Mouse (Mus musculus): ENCODE data around the gene Bicc1. TPM values are rescaled to one million over a fixed set of nuclear protein-coding genes. Genes with fewer than 3 reads are reported as not detected.
"Not testable (repeated sequence)": the region's sequence is repeated elsewhere in the genome, so short reads cannot be mapped to it uniquely, and the experiment has no call there.

The Bicc1 gene
- polyA plus RNA-seq, 1 experiment from 2014 or later: 6.4 TPM

DNA sequence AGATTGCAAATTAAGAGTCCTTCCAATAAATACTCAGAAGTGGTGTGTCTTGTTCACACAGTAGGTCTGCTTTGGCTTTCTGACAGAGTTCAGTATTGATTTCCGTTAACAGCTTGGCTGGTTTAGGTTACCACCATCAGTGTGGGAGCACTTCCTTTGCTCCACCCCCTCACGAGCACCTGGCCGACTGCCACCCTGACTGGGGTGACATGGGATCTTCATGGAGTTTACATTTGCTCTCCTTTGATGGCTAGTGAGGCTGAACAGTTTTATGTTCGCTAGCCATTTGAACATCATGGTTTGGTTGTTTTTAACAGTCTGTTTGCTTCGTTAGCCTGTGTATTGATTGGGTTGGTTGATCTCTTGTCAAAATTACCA, 206.7 kb downstream of the Bicc1 start:
- H3K4me2 ChIP-seq (replicated peaks; ENCODE audit: low read depth): no peak overlapping the region
- H3K36me3 ChIP-seq (ENCODE audit: control insufficient read depth, insufficient read depth): no peaks in the 10 kb centered on the region
- no peak overlapping the region for H3K4me3 ChIP-seq (ENCODE audit: low read depth, low read length)
- ATAC-seq: no peak
- no peak for TF ChIP-seq CTCF (IDR thresholded peaks at IDR 0.05; ENCODE audit: low read depth)
- H3K9ac ChIP-seq (ENCODE audit: low read depth, low read length): no peak overlapping the region
- no peaks in the 10 kb centered on the region for H3K27me3 ChIP-seq (replicated peaks; ENCODE audit: control insufficient read depth, insufficient read depth, low read length)
- 73% methylated on average over 5 of the region's 5 CpGs for WGBS
- no peaks in the 10 kb centered on the region for H3K9me3 ChIP-seq (ENCODE audit: control insufficient read depth)
- no peaks in the 10 kb centered on the region for H3K4me1 ChIP-seq (replicated peaks; ENCODE audit: control insufficient read depth, insufficient read depth, low read length)
- no peak overlapping the region for H3K27ac ChIP-seq (ENCODE audit: low read depth, low read length)

- WGBS: 74% methylated on average over 11 of the region's 11 CpGs
- no peak for TF ChIP-seq CTCF (IDR thresholded peaks at IDR 0.05; ENCODE audit: low read depth)
Measured at GRCm38 (mm10) chr10:70952056-70952769, 207.3 kb downstream of the Bicc1 start.

GRCm38 (mm10) chr10:70950105-70950424, 209.4 kb downstream of the Bicc1 start:
- WGBS: 41% methylated on average over 3 of the region's 3 CpGs
- no peak for ATAC-seq

More at GRCm38 (mm10) chr10:70952056-70952769, 207.3 kb downstream of the Bicc1 start:
- H3K4me3 ChIP-seq (ENCODE audit: low read depth, low read length): no peak overlapping the region
- H3K27ac ChIP-seq (ENCODE audit: low read depth, low read length): no peak overlapping the region
- H3K4me1 ChIP-seq (replicated peaks; ENCODE audit: control insufficient read depth, insufficient read depth, low read length): no peaks in the 10 kb centered on the region
- no peak for ATAC-seq
- H3K9me3 ChIP-seq (ENCODE audit: control insufficient read depth): no peaks in the 10 kb centered on the region
- no peaks in the 10 kb centered on the region for H3K27me3 ChIP-seq (replicated peaks; ENCODE audit: control insufficient read depth, insufficient read depth, low read length)
- no peak overlapping the region for H3K9ac ChIP-seq (ENCODE audit: low read depth, low read length)
- H3K36me3 ChIP-seq (ENCODE audit: control insufficient read depth, insufficient read depth): no peaks in the 10 kb centered on the region
- H3K4me2 ChIP-seq (replicated peaks; ENCODE audit: low read depth): no peak overlapping the region

DNA sequence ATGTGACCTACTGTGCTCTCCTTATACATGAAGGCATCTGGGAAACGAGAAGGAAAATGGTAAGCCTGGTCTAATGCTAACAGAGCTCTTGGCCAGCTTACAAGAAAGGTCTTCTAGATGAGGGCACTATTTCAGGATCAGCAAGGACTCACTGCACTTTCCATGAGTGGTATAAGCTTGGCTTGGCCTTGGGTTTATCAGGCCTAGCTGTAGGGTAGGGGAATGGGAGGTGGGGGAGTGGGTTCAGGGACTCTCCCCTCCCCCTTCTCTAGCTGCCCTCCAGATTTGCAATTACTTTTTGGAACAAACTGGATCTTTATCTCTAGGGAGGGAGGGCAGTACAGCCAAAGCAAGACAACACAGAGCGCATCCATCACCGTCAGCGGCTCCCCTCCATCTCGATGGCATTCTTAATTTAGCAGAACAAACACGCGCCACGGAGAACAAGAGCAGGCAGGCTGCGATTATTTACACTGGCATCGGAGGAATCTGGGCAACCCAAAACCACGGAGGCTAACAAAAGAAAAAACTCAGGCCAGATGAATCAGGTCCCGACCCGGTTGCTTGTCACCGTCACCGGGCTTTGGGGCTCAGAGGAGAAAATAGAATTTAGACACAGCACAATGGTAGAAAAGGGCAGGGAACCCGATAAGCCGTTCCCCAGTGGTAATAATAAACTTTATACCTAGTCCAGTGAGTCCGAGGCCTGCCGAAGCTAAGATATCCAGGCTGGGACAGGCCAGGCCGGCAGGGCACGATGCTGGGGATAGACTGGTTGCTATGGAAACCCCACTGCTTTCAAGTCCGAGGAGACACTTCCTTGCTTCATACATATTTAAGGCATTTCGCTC, 210.0 kb downstream of the Bicc1 start:
- no peaks in the 10 kb centered on the region for H3K4me1 ChIP-seq (replicated peaks; ENCODE audit: control insufficient read depth, insufficient read depth, low read length)
- ATAC-seq: no peak

More at GRCm38 (mm10) chr10:70950105-70950424, 209.4 kb downstream of the Bicc1 start:
- H3K27me3 ChIP-seq (replicated peaks; ENCODE audit: control insufficient read depth, insufficient read depth, low read length): no peaks in the 10 kb centered on the region
- TF ChIP-seq CTCF (IDR thresholded peaks at IDR 0.05; ENCODE audit: low read depth): no peak
- no peaks in the 10 kb centered on the region for H3K4me1 ChIP-seq (replicated peaks; ENCODE audit: control insufficient read depth, insufficient read depth, low read length)
- no peaks in the 10 kb centered on the region for H3K9me3 ChIP-seq (ENCODE audit: control insufficient read depth)
- H3K9ac ChIP-seq (ENCODE audit: low read depth, low read length): no peak overlapping the region
- H3K4me3 ChIP-seq (ENCODE audit: low read depth, low read length): no peak overlapping the region
- no peak overlapping the region for H3K4me2 ChIP-seq (replicated peaks; ENCODE audit: low read depth)
- no peak overlapping the region for H3K27ac ChIP-seq (ENCODE audit: low read depth, low read length)
- H3K36me3 ChIP-seq (ENCODE audit: control insufficient read depth, insufficient read depth): no peaks in the 10 kb centered on the region

DNA sequence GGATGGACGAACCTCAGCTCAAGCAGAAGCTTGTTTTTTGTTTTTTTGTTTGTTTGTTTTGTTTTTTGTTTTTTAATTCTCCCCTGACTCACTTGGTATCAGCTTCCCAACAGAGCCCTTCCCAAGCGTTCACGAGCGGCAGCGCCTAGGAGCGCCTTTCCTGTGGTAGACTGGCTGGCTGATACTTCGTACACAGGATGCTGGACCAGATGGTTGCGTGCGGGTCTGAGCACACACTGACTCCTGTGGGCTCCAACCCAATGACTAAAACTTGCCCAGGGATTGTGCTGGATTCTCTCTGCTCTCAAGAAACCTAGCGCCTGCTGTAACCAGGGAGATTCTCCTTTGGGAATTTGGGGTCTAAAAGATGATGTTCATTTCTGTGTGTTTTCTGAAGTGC, 211.2 kb downstream of the Bicc1 start:
- WGBS: 93% methylated on average over 10 of the region's 10 CpGs
- H3K27me3 ChIP-seq (replicated peaks; ENCODE audit: control insufficient read depth, insufficient read depth, low read length): no peaks in the 10 kb centered on the region
- no peak for ATAC-seq
- H3K4me1 ChIP-seq (replicated peaks; ENCODE audit: control insufficient read depth, insufficient read depth, low read length): no peaks in the 10 kb centered on the region
- H3K4me3 ChIP-seq (ENCODE audit: low read depth, low read length): no peak overlapping the region
- H3K4me2 ChIP-seq (replicated peaks; ENCODE audit: low read depth): no peak overlapping the region
- H3K27ac ChIP-seq (ENCODE audit: low read depth, low read length): no peak overlapping the region
- TF ChIP-seq CTCF (IDR thresholded peaks at IDR 0.05; ENCODE audit: low read depth): no peak
- H3K9me3 ChIP-seq (ENCODE audit: control insufficient read depth): no peaks in the 10 kb centered on the region
- no peaks in the 10 kb centered on the region for H3K36me3 ChIP-seq (ENCODE audit: control insufficient read depth, insufficient read depth)
- H3K9ac ChIP-seq (ENCODE audit: low read depth, low read length): no peak overlapping the region

More for the DNA sequence above, 210.0 kb downstream of the Bicc1 start:
- Histone ChIP-seq H3K4me3 (ENCODE audit: low read depth, low read length) (no peak overlapping the region), H3K9me3 (ENCODE audit: control insufficient read depth) (no peaks in the 10 kb centered on the region), H3K27me3 (replicated peaks; ENCODE audit: control insufficient read depth, insufficient read depth, low read length) (no peaks in the 10 kb centered on the region), H3K27ac (ENCODE audit: low read depth, low read length) (no peak overlapping the region), H3K36me3 (ENCODE audit: control insufficient read depth, insufficient read depth) (no peaks in the 10 kb centered on the region), H3K9ac (ENCODE audit: low read depth, low read length) (no peak overlapping the region), H3K4me2 (replicated peaks; ENCODE audit: low read depth) (no peak overlapping the region)
- no peak for TF ChIP-seq CTCF (IDR thresholded peaks at IDR 0.05; ENCODE audit: low read depth)
- WGBS: 34% methylated on average over 23 of the region's 23 CpGs

GRCm38 (mm10) chr10:70946121-70946520, 213.4 kb downstream of the Bicc1 start:
- not testable (repeated sequence) for H3K27ac ChIP-seq (ENCODE audit: low read depth, low read length); H3K9ac ChIP-seq (ENCODE audit: low read depth, low read length); H3K27me3 ChIP-seq (replicated peaks; ENCODE audit: control insufficient read depth, insufficient read depth, low read length); H3K36me3 ChIP-seq (ENCODE audit: control insufficient read depth, insufficient read depth); H3K9me3 ChIP-seq (ENCODE audit: control insufficient read depth); H3K4me3 ChIP-seq (ENCODE audit: low read depth, low read length); H3K4me2 ChIP-seq (replicated peaks; ENCODE audit: low read depth); H3K4me1 ChIP-seq (replicated peaks; ENCODE audit: control insufficient read depth, insufficient read depth, low read length); ATAC-seq
- 90% methylated on average over 13 of the region's 13 CpGs for WGBS

Data from intestine, postnatal 0 days (tissue).